Mouse (Mus musculus) mouse trophoblast stem cell (cell line): ENCODE data around the gene Asf1a.

Experiments used
- in situ Hi-C, 2 experiments: fragments of 300-500 bp; cut with MseI, MboI; formaldehyde crosslinking; loops; 2 replicates in 1 of 2; 3 replicates in 1 of 2; pipeline ENCODE4 v1.15.1; 2025

Gene Asf1a

GRCm38 (mm10) chr10:53641507-53641906 is 45.0 kb downstream of the Asf1a start:
- in situ Hi-C loops: loop anchor here in 1 of 2 experiments (10.0 kb wide), 1 partner anchor 153 kb away; no protein-coding TSS in a partner anchor

DNA sequence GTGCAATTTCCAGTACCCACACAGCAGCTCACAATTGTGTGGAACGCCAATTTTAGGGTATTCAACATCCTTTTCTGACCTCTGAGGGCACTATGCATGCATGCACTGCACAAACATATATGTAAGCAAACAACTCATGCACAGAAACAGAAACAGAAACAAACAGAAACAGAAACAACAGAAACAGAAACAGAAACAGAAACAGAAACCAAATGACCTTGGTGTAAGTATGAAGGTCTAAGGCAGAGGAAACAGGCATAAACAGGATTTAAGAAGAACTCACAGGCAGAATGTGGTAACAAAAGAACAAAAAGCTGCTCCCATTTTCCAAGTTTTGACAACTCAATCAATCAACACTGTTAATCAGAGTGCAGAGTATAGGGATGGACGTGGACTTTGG is 54.1 kb downstream of the Asf1a start:
- in situ Hi-C loops: loop anchor here in 1 of 2 experiments (5.0 kb wide), 1 partner anchor 147 kb away; no protein-coding TSS in a partner anchor

- in situ Hi-C loops: loop anchor here in 1 of 2 experiments (5.0 kb wide), 1 partner anchor 143 kb away; no protein-coding TSS in a partner anchor
Observed at GRCm38 (mm10) chr10:53654239-53654638, 57.7 kb downstream of the Asf1a start.
